In the genomic region with DNA sequence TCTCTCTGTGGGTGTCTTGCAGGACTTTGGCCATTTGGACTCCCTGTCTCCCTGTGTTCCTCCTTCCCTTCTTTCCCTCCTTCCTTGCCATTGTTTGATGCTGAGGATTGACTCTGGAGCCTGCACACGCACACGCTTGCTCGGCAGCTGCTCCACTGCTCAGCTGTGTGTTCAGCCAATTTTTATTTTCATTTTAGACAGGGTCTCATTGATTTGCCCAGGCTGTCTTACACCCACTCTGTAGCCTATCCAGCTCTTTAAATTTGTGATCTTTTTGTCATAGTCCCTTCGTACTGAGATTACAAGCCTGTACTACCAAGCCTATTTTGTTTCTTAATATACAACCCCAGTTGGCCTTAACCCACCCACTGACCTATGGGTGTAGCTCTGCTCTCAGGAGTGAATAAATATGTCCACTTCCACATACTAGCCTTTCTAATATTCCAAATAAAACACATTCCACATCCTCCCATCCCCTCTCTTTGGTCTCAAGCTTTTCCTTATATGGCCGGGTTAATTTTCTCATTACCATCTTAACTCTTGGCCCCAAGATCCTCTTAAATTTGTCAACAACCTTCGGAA, we compare ENCODE assay signal across 13 mouse cellular contexts.
"Had no signal": no experiment of that assay in that cellular context is flagged by ENCODE, and none has a peak within 500 bp of the region (broad histone marks: within the 10 kb centered on the region; RNA-seq: fewer than 3 reads in every experiment).

No protein-coding gene starts in this region.

- H3K9me3 ChIP-seq: hindbrain, embryonic 15.5 days; limb, embryonic 12.5 days; liver, embryonic 13.5 days; midbrain, embryonic 13.5 days; neural tube, embryonic 15.5 days had no signal

- H3K27ac ChIP-seq: hindbrain, embryonic 15.5 days; limb, embryonic 12.5 days; liver, embryonic 13.5 days; midbrain, embryonic 13.5 days; neural tube, embryonic 15.5 days had no signal

- H3K4me2 ChIP-seq: hindbrain, embryonic 15.5 days; limb, embryonic 12.5 days; liver, embryonic 13.5 days; midbrain, embryonic 13.5 days; neural tube, embryonic 15.5 days had no signal

- DNase-seq: kidney, postnatal 10 days; layer of hippocampus, adult 9-11 months; layer of hippocampus, postnatal 36 days; liver; liver, embryonic 13.5 days; liver, postnatal 0 days; thymus, adult 18-20 months; thymus, postnatal 14 days had no signal

- H3K27me3 ChIP-seq: hindbrain, embryonic 15.5 days; limb, embryonic 12.5 days; liver, embryonic 13.5 days; midbrain, embryonic 13.5 days; neural tube, embryonic 15.5 days had no signal

- H3K4me1 ChIP-seq: hindbrain, embryonic 15.5 days; limb, embryonic 12.5 days; liver, embryonic 13.5 days; midbrain, embryonic 13.5 days; neural tube, embryonic 15.5 days had no signal

- H3K9ac ChIP-seq: hindbrain, embryonic 15.5 days; limb, embryonic 12.5 days; liver, embryonic 13.5 days; liver, postnatal 0 days; midbrain, embryonic 13.5 days; neural tube, embryonic 15.5 days had no signal

- H3K36me3 ChIP-seq: hindbrain, embryonic 15.5 days; limb, embryonic 12.5 days; liver, embryonic 13.5 days; midbrain, embryonic 13.5 days; neural tube, embryonic 15.5 days had no signal

- H3K4me3 ChIP-seq: hindbrain, embryonic 15.5 days; limb, embryonic 12.5 days; liver, embryonic 13.5 days; midbrain, embryonic 13.5 days; neural tube, embryonic 15.5 days had no signal

- ATAC-seq: intestine, embryonic 16.5 days; liver, postnatal 0 days; midbrain, embryonic 13.5 days had no signal
